Mouse (Mus musculus): ENCODE data around the gene Dram1.

The Dram1 gene

DNA sequence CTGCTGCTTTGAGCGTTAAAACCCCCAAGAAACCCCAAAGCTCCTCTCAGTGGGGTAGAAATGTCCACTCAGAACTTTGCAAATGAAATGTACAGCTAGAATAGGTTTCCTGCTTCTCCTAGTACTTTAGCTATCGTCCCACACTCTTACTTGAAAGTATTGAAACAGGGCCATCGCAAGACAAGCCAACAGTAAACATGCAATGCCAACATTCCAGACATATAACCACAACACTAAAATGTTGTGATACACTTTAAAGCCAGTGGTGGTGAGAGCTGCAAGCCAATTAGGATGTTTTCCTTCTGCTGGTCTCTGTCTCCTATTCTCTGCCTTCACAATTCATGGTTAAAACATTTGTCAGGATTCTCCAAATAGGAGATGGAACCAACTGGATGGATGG is 97.2 kb downstream of the Dram1 start:
- DNase-seq: no peak

DNA sequence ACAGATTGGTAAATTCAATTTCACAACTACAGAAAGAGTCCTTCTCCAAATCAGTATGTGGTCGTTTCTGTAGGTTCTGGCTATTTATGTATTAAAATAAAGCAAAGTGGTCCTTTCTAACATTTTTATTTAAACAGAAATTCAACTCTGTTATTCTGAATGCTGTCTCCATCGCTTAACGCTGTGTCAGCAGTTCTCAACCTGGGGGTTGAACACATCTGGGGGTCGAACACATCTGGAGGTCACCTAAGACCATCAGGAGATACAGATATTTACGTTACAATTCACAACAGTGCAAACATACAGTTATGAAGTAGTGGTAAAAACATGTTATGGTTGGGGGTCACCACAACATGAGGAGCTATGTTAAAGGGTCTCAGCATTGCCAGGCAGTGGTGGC is 104.8 kb downstream of the Dram1 start:
- no peak for DNase-seq
